Comparison of ENCODE assay signal across 25 mouse cellular contexts in genomic region chr1:189899526-189899925, GRCm38 (mm10). TPM values are rescaled to one million over a fixed set of nuclear protein-coding genes. Genes with fewer than 3 reads are reported as not detected.
DNase-seq lines count a peak whose midpoint lies in the region; ATAC-seq lines count a peak whose summit lies in the region.
"Had no signal": no experiment of that assay in that cellular context is flagged by ENCODE, and none has a peak within 500 bp of the region (broad histone marks: within the 10 kb centered on the region; RNA-seq: fewer than 3 reads in every experiment).

No protein-coding gene starts in this region.

- peaks cover 49% of the 10 kb centered on the region for H3K4me1 ChIP-seq in heart, embryonic 10.5 days
- H3K4me1 ChIP-seq in heart, embryonic 16.5 days (ENCODE audit: control insufficient read depth, insufficient read depth, low read length) = peaks cover 36% of the 10 kb centered on the region
- H3K4me1 ChIP-seq: liver, embryonic 12.5 days had no signal

- intact Hi-C loops in heart, postnatal 36 days (cut with DNase I) = no loop called here

- H3K36me3 ChIP-seq in heart, embryonic 10.5 days = peaks cover 45% of the 10 kb centered on the region
- peaks cover 28% of the 10 kb centered on the region for H3K36me3 ChIP-seq in heart, embryonic 16.5 days (ENCODE audit: control insufficient read depth, insufficient read depth)
- H3K36me3 ChIP-seq: G1E had no signal

- no peak overlapping the region; the same call in 1 of the 2 replicates for H3K9ac ChIP-seq in heart, embryonic 16.5 days (ENCODE audit: low read length)
- H3K9ac ChIP-seq: embryonic facial prominence, embryonic 12.5 days; forebrain, postnatal 0 days; hindbrain, embryonic 13.5 days; limb, embryonic 13.5 days; liver, embryonic 12.5 days had no signal

- 79% methylated on average over 6 of the region's 6 CpGs for WGBS in heart, embryonic 10.5 days
- WGBS in heart, embryonic 16.5 days = 74% methylated on average over 6 of the region's 6 CpGs

- no peak overlapping the region for H3K4me2 ChIP-seq in heart, embryonic 16.5 days (ENCODE audit: low read depth, low read length)
- H3K4me2 ChIP-seq: embryonic facial prominence, embryonic 12.5 days; hindbrain, embryonic 13.5 days; limb, embryonic 13.5 days; liver, embryonic 12.5 days had no signal

- no peak overlapping the region for H3K4me3 ChIP-seq in heart, embryonic 10.5 days
- no peak overlapping the region for H3K4me3 ChIP-seq in heart, embryonic 16.5 days (ENCODE audit: low read length)
- H3K4me3 ChIP-seq: embryonic facial prominence, embryonic 12.5 days; hindbrain, embryonic 13.5 days; limb, embryonic 13.5 days; liver, embryonic 12.5 days; midbrain, embryonic 10.5 days; myocyte had no signal

- no peak for DNase-seq in heart, embryonic 10.5 days (ENCODE audit: low spot score)
- DNase-seq in heart, postnatal 36 days = no peak
- peak; percentile 29 for DNase-seq in kidney, adult 9 months
- no peak for DNase-seq in kidney, adult 8-10 months
- DNase-seq in kidney, postnatal 14 days = peak; percentile 27
- no peak for DNase-seq in adrenal gland, postnatal 25 days
- no peak for DNase-seq in embryo, embryonic 10.5 days (ENCODE audit: low spot score)
- DNase-seq: adrenal gland, adult 2 months; B cell, adult 2 months; cerebellum, adult 11-12 months; cerebellum, postnatal 10 days; forebrain, postnatal 0 days; lung, adult 18-20 months; lung, postnatal 10 days had no signal

- H3K27me3 ChIP-seq in heart, embryonic 10.5 days (ENCODE audit: insufficient read depth, poor library complexity, severe bottlenecking) = no peaks in the 10 kb centered on the region
- H3K27me3 ChIP-seq in heart, embryonic 16.5 days (ENCODE audit: control insufficient read depth, insufficient read depth, low read length) = no peaks in the 10 kb centered on the region
- H3K27me3 ChIP-seq: CH12.LX; embryonic facial prominence, embryonic 12.5 days; hindbrain, embryonic 13.5 days; limb, embryonic 13.5 days; liver, embryonic 12.5 days; Patski had no signal

- peak overlapping the region; percentile 60; the same call in 1 of the 2 replicates for H3K27ac ChIP-seq in heart, embryonic 10.5 days
- peak overlapping the region; percentile 64 for H3K27ac ChIP-seq in heart, embryonic 16.5 days (ENCODE audit: low read length)
- H3K27ac ChIP-seq: embryonic facial prominence, embryonic 12.5 days; hindbrain, embryonic 13.5 days; limb, embryonic 13.5 days; liver, embryonic 12.5 days; midbrain, embryonic 10.5 days had no signal

- no peaks in the 10 kb centered on the region for H3K9me3 ChIP-seq in heart, embryonic 10.5 days
- no peaks in the 10 kb centered on the region for H3K9me3 ChIP-seq in heart, embryonic 16.5 days (replicated peaks; ENCODE audit: control insufficient read depth, low read length)
- H3K9me3 ChIP-seq: embryonic facial prominence, embryonic 12.5 days; hindbrain, embryonic 13.5 days; limb, embryonic 13.5 days; liver, embryonic 12.5 days; midbrain, embryonic 10.5 days had no signal

- no peak; the same call in 1 of the 2 replicates for ATAC-seq in heart, embryonic 16.5 days (replicated peaks; ENCODE audit: extremely low read depth, insufficient read depth, low FRiP score)
- ATAC-seq: forebrain, postnatal 0 days; liver, embryonic 12.5 days; midbrain, embryonic 16.5 days had no signal

RNA-seq across cellular contexts. Expression of gene Smyd2, which starts 22.6 kb away (rescaled TPM):
- polyA plus RNA-seq in heart, embryonic 10.5 days (2016; fragmentation: Nextera tagmentation; extraction: Ambion mirVana) = 129 and 183 TPM in 2 replicates
- total RNA-seq in heart, postnatal 36 days (2021) = 100 to 1,000 TPM; 101 to 110 TPM
- polyA plus RNA-seq in heart, embryonic 16.5 days (2015; fragmentation: Nextera tagmentation; extraction: Ambion mirVana) = 244 and 255 TPM in 2 replicates
- total RNA-seq in adrenal gland, postnatal 25 days (2021) = 74.5 and 80.8 TPM in 2 replicates
- total RNA-seq: G1E had no signal
- polyA plus RNA-seq: G1E had no signal

Comparison
In these comparisons a context has a peak if more than half of its experiments do, and no peak if none do; other contexts are left out.
1. DNase-seq: peak in kidney, adult 9 months (single experiment) and kidney, postnatal 14 days (single experiment); none in heart, embryonic 10.5 days (single experiment), heart, postnatal 36 days (0 of 2), kidney, adult 8-10 months (0 of 2), adrenal gland, postnatal 25 days (single experiment) and embryo, embryonic 10.5 days (single experiment).